Mouse (Mus musculus) MEL (cell line): ENCODE data around the gene Hspg2. TPM values are rescaled to one million over a fixed set of nuclear protein-coding genes. Genes with fewer than 3 reads are reported as not detected.

Source experiments
- DNase-seq: peaks from one replicate; pipeline ENCODE4 v3.0.0; 2011; ENCODE audit warnings: low read depth, low spot score
- H3K27ac ChIP-seq: 2 replicates; pipeline ENCODE4 v1.5.1; 2012; ENCODE audit warnings: low read depth, mild to moderate bottlenecking, control low read depth, low read length, moderate library complexity; ENCODE audit not compliant: control insufficient read depth
- H3K27me3 ChIP-seq, 2 experiments: fragments of 150-350 bp in 1 of 2; sonication (generic) in 1 of 2; 2 replicates each; pipeline ENCODE4 v1.6.1; 2012; ENCODE audit warnings: low read length in 2 of 2, mild to moderate bottlenecking in 2 of 2, improper control_type of control experiment in 1 of 2, moderate library complexity in 1 of 2; ENCODE audit not compliant: insufficient read depth in 2 of 2, control insufficient read depth in 1 of 2
- H3K36me3 ChIP-seq, 2 experiments: 2 replicates each; pipeline ENCODE4 v1.6.1; 2012 to 2014; ENCODE audit warnings: low read length in 2 of 2, improper control_type of control experiment in 1 of 2, inconsistent platforms in 1 of 2, mild to moderate bottlenecking in 1 of 2; ENCODE audit not compliant: insufficient read depth in 2 of 2, control insufficient read depth in 1 of 2
- H3K4me1 ChIP-seq, 2 experiments: fragments of 150-350 bp in 1 of 2; sonication (generic) in 1 of 2; 2 replicates each; pipeline ENCODE4 v1.6.1; 2012; ENCODE audit warnings: low read length in 2 of 2, improper control_type of control experiment in 1 of 2, mild to moderate bottlenecking in 1 of 2; ENCODE audit not compliant: insufficient read depth in 2 of 2, control insufficient read depth in 1 of 2
- H3K4me3 ChIP-seq, 2 experiments: fragments of 150-350 bp in 1 of 2; sonication (generic) in 1 of 2; 2 replicates each; pipeline ENCODE4 v1.5.1; 2012; ENCODE audit warnings: low read depth in 2 of 2, low read length in 2 of 2, mild to moderate bottlenecking in 2 of 2, moderate library complexity in 2 of 2, control low read depth in 1 of 2, improper control_type of control experiment in 1 of 2; ENCODE audit not compliant: control insufficient read depth in 1 of 2, insufficient read depth in 1 of 2
- H3K79me2 ChIP-seq: 2 replicates; pipeline ENCODE4 v1.6.1; 2012; ENCODE audit warnings: mild to moderate bottlenecking, low read length, moderate library complexity; ENCODE audit not compliant: control insufficient read depth, poor library complexity, insufficient read depth
- H3K9ac ChIP-seq: 2 replicates; pipeline ENCODE4 v1.6.1; 2012; ENCODE audit warnings: low read depth, mild to moderate bottlenecking, control low read depth, low read length, moderate library complexity; ENCODE audit not compliant: control insufficient read depth, poor library complexity, severe bottlenecking
- H3K9me3 ChIP-seq: fragments of 150-350 bp; sonication (generic); replicated peaks from 2 replicates; pipeline ENCODE4 v1.6.1; 2012; ENCODE audit warnings: mild to moderate bottlenecking, low read length, improper control_type of control experiment, moderate library complexity; ENCODE audit not compliant: insufficient read depth
- BHLHE40 ChIP-seq: IDR thresholded peaks from 2 replicates; pipeline ENCODE4 v1.6.1; 2012; ENCODE audit warnings: low read depth, mild to moderate bottlenecking, inconsistent platforms, low read length, improper control_type of control experiment, borderline replicate concordance
- CTCF ChIP-seq, 3 experiments: IDR thresholded peaks in 2 of 3; conservative IDR thresholded peaks in 1 of 3; 2 replicates each; pipeline ENCODE4 v1.5.1; 2011 to 2012; ENCODE audit warnings: low read length in 3 of 3, low read depth in 2 of 3, mild to moderate bottlenecking in 2 of 3, improper control_type of control experiment in 1 of 3, inconsistent platforms in 1 of 3, mixed read lengths in 1 of 3, moderate library complexity in 1 of 3; ENCODE audit not compliant: control insufficient read depth in 1 of 3, insufficient read depth in 1 of 3, poor library complexity in 1 of 3, severe bottlenecking in 1 of 3
- MEF2A ChIP-seq: IDR thresholded peaks from 2 replicates; pipeline ENCODE4 v1.6.1; 2014; ENCODE audit warnings: low read depth, mild to moderate bottlenecking, inconsistent platforms, low read length, improper control_type of control experiment; ENCODE audit not compliant: poor library complexity, insufficient replicate concordance, severe bottlenecking; ENCODE audit errors: extremely low read depth
- NELFE ChIP-seq: IDR thresholded peaks from 2 replicates; pipeline ENCODE4 v1.6.1; 2011; ENCODE audit warnings: low read depth, low read length, improper control_type of control experiment
- POLR2AphosphoS5 ChIP-seq: IDR thresholded peaks from 2 replicates; pipeline ENCODE4 v1.6.1; 2012; ENCODE audit warnings: low read depth, borderline replicate concordance, mild to moderate bottlenecking, inconsistent platforms, low read length, moderate library complexity, mixed read lengths
- UBTF ChIP-seq: IDR thresholded peaks from 2 replicates; pipeline ENCODE4 v1.6.1; 2012; ENCODE audit warnings: low read depth, mild to moderate bottlenecking, inconsistent platforms, low read length, improper control_type of control experiment, moderate library complexity, borderline replicate concordance; ENCODE audit not compliant: insufficient read depth
- polyA plus RNA-seq, 2 experiments: library from polyadenylated mRNA; stranded (reverse) in 1 of 2; unstranded in 1 of 2; fragments of >175 nt in 1 of 2; fragments of >200 nt in 1 of 2; gene quantifications; 2 replicates each; pipeline versions ENCODE4 v1.2.1 to v1.2.4; 2012; ENCODE audit warnings: low replicate concordance in 2 of 2, low read depth in 1 of 2; ENCODE audit not compliant: insufficient read length in 2 of 2, insufficient read depth in 1 of 2, missing spikeins in 1 of 2
- total RNA-seq: library from RNA; depleted of rRNA; stranded (reverse); fragments of 300-350 nt; gene quantifications from 2 replicates; pipeline ENCODE4 v1.2.3, GENCODE M21; 2012

Hspg2 gene
- total and polyA plus RNA-seq, 3 experiments: 0.04 TPM; not detected in 1

DNA sequence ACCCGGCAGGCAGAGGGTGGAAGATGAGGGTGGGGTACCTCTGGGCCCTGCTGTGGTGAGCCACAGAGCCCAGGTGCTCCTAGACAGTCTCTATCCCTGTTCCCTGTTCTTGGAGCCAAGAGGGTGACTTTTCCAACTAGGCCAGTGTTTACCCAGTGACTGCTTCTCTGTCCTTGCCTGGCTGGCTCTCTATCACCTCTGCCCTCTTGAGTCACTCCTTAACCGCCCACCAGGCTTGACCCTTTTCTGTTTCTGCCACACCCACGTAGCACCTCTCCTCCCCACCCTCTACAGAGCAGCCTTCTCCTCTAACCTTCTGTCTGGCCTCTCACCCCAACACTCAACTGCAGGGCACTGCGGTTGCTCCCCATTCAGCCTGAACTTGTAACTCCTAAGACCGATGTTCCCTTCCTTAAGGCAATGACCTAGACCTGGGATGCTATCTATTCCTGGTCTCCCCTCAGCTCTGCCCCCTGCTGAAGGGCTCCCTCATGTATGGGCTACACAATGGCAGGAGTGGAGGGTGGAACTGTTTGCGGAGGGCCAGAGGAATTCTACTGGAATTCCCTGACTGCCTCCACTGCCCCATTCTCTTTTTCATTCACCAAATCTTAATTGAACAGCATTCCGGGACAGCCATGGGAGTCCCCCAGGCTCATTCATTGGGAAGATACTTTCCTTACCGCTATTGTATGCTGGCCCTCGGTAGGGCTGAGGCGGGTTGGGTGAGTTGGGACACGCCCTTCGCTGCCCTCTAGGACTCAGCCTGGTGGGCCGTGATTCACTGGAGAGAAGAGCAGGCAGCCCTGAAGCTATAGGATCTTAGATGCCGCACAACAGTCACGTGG lies 1.5 kb downstream of the Hspg2 start:
- H3K9ac ChIP-seq: no peak overlapping the region
- no peak overlapping the region for H3K4me3 ChIP-seq
- no peak overlapping the region for H3K27ac ChIP-seq
- TF ChIP-seq POLR2AphosphoS5 (no peak), MEF2A (no peak)
- DNase-seq: no peak
- no peaks in the 10 kb centered on the region for H3K27me3 ChIP-seq
- no peaks in the 10 kb centered on the region for H3K36me3 ChIP-seq
- peaks cover 0 to 4% of the 10 kb centered on the region in 2 experiments; a peak in 1 of 4 replicates for H3K4me1 ChIP-seq
- H3K79me2 ChIP-seq: no peaks in the 10 kb centered on the region; the same call in 1 of the 2 replicates
- H3K9me3 ChIP-seq: no peaks in the 10 kb centered on the region

DNA sequence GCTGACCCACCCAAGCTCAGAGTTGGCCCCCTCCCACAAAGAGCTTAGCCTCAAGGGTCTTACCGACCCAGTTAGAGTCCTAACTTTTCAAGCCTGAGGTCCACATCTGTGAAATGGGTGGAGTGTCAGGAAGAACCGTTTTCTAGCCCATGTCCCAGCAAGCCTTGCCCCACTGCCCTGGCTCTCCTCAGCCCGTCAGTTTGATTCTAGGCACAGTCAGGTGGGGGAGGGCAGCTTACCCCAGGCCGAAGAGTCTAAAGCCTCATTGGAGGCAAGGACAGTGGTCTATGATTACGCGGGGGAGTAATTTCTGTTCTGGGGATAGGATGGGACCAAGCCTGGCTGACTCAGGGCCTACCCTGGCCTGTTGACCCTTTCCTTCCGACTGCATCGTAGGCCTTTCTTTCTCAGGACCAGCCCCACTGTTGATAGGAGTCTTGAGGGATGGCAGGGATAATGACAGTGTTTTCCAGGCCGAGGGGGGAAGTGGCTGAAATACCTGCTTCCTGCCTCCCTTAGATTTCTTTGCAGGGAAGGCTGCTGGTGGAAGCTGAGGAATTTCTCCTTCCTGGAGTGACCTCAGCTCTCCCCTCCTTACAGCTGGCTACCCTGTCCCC lies 2.2 kb downstream of the Hspg2 start:
- Histone ChIP-seq H3K27me3 (no peaks in the 10 kb centered on the region), H3K4me1 (peaks cover 0 to 4% of the 10 kb centered on the region in 2 experiments; a peak in 1 of 4 replicates), H3K9ac (no peak overlapping the region), H3K79me2 (no peaks in the 10 kb centered on the region; the same call in 1 of the 2 replicates), H3K4me3 (no peak overlapping the region), H3K36me3 (no peaks in the 10 kb centered on the region), H3K27ac (no peak overlapping the region), H3K9me3 (no peaks in the 10 kb centered on the region)
- no peak for DNase-seq
- TF ChIP-seq CTCF (IDR thresholded peaks at IDR 0.05 in 2 of 3, conservative IDR thresholded peaks at IDR 0.05 in 1 of 3; ENCODE audit: control insufficient read depth in 1 of 3, insufficient read depth in 1 of 3, low read depth in 2 of 3, low read length in 3 of 3, poor library complexity in 1 of 3, severe bottlenecking in 1 of 3): no peak
- no peak for TF ChIP-seq UBTF
- no peak for TF ChIP-seq NELFE

DNA sequence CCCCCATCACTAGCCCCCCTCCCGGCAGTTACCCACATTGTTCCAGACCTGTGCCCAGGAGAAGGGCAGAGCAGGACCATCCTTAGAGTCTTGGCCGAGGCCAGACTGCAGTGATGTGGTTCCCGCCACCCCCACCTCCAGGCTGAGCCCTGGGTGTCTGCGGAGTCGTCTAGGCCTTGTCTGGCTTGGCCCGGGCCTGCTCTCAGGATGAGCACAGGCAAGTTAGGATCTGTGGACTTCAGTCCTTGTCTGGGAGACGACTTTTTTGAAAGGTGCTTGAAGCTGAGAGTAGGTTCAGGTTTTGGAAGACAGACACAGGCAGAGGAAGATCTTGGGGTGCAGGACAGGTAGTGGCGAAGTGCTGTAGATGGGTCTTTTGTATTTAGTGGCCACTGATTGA lies 2.8 kb downstream of the Hspg2 start:
- DNase-seq: no peak
- Histone ChIP-seq H3K27me3 (no peaks in the 10 kb centered on the region), H3K9me3 (no peaks in the 10 kb centered on the region), H3K27ac (no peak overlapping the region), H3K4me1 (peaks cover 0 to 4% of the 10 kb centered on the region in 2 experiments; a peak in 1 of 4 replicates), H3K36me3 (no peaks in the 10 kb centered on the region), H3K9ac (no peak overlapping the region), H3K79me2 (no peaks in the 10 kb centered on the region; the same call in 1 of the 2 replicates), H3K4me3 (no peak overlapping the region)
- TF ChIP-seq BHLHE40: no peak
